Mouse (Mus musculus) common myeloid progenitor, adult 5-6 weeks (primary cell): ENCODE measurements around the gene Slc6a4. TPM values are rescaled to one million over a fixed set of nuclear protein-coding genes. Genes with fewer than 3 reads are reported as not detected.
A peak's percentile ranks its signal among the peaks of the same experiment; 100 is the strongest.
"Not testable (repeated sequence)": the region's sequence is repeated elsewhere in the genome, so short reads cannot be mapped to it uniquely, and the experiment has no call there.

Source experiments
- ATAC-seq: replicated peaks from 2 replicates; pipeline ENCODE4 v1.8.0; 2016; ENCODE audit warnings: low read depth, mild to moderate bottlenecking, moderate TSS enrichment, inconsistent platforms; ENCODE audit not compliant: poor library complexity, severe bottlenecking
- total RNA-seq: library from RNA; stranded (forward); fragments of 200-1000, 187-1606 nt; gene quantifications from 2 replicates; pipeline ENCODE4 v1.2.3, GENCODE M21; 2017

The Slc6a4 gene
- total RNA-seq, 1 experiment from 2014 or later = 0.23 TPM

GRCm38 (mm10) chr11:77010762-77011475 lies 12.5 kb downstream of the Slc6a4 start:
- ATAC-seq = no peak

- ATAC-seq = 0 out of 2 replicates have a peak, but pooled peaks have one; percentile 52
Observed at GRCm38 (mm10) chr11:77018046-77018445, 19.6 kb downstream of the Slc6a4 start.

GRCm38 (mm10) chr11:77019539-77019938 lies 21.1 kb downstream of the Slc6a4 start:
- ATAC-seq = no peak

GRCm38 (mm10) chr11:77021749-77022396 lies 23.5 kb downstream of the Slc6a4 start:
- ATAC-seq = no peak

GRCm38 (mm10) chr11:77026559-77026958 lies 28.2 kb downstream of the Slc6a4 start:
- ATAC-seq = 0 out of 2 replicates have a peak, but pooled peaks have one; percentile 45

GRCm38 (mm10) chr11:77028157-77028556 lies 29.8 kb downstream of the Slc6a4 start:
- ATAC-seq = no peak

GRCm38 (mm10) chr11:77031151-77031934 lies 32.9 kb downstream of the Slc6a4 start:
- peak; percentile 69 for ATAC-seq

DNA sequence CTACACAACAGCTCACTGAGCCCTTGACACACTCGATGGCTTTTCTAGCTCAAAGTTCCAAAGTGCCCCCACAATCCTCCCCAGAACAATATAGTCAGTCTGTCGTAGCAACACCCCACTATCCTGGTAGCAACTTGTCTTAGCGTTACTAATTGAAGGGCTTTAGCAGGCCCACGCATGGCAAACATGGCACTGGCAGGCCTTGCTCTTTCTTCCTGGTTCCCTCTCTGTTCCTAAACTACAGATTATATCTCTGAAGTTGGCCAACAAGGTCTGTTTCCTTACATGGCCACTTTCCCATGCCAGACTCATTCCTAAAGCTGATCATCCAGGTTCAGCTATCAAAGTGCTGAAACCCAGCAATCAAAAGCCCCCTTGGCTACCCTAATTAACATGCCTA lies 43.5 kb downstream of the Slc6a4 start:
- no peak for ATAC-seq

DNA sequence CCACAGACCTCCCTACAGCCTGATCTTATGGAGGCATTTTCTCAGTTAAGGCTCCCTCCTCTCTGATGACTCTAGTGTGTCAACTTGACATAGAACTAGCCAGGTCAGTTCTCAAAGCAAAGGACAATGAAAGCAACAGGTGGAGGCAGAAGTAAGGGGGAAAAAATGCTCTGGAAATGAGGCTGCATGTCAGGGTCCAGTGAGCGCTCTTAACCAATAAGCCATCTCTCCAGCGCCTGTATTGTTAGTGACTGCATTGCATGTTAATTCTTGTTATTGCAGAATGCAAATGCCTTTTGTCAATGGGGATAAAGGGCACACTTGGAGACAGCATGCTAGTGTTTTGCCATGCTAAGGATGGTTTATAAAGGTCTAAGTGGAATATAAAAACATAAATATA lies 44.4 kb downstream of the Slc6a4 start:
- no peak for ATAC-seq

DNA sequence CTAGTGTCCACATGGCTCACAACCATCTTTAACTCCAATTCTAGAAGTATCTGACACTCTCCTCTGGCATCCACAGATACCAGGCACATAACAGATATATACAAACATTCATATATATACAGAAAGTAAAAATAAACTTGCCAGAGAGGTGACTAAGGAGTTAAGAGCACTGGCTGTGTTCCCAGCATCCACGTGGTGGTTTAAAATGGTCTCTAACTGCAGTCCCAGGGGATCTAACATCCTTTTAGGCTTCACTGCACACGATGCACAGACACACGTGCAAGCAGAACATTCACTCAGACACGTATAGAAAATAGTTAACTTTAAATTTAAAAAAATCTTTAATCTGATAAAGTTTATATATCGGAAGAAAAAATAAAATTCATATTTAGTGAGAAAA lies 63.5 kb downstream of the Slc6a4 start:
- no peak for ATAC-seq

- ATAC-seq = no peak
Observed at GRCm38 (mm10) chr11:77063406-77063805, 65.0 kb downstream of the Slc6a4 start.

GRCm38 (mm10) chr11:77068825-77069224 lies 70.4 kb downstream of the Slc6a4 start:
- no peak for ATAC-seq

DNA sequence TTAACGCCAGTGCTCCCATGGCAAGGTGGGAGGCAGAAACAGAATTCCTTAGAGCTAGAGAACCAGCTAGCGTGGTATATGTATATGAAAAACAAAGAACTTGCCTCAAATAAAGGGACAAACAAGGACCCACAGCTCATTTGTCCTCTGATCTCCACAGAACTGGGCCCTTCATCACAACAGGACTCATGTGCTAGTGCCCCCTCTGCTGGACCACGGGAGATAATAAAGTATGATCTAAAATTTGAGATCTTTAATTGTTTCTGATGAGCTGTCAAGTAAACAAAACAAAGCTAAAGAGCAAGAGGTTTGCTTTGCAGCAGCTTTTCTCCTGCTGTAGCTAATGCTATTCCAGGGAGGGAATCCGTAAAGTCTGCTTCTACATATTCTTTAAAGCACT lies 72.3 kb downstream of the Slc6a4 start:
- peak; percentile 39; the same call in 1 of the 2 replicates for ATAC-seq

- ATAC-seq = not testable (repeated sequence)
Observed at GRCm38 (mm10) chr11:77077331-77077730, 78.9 kb downstream of the Slc6a4 start.

DNA sequence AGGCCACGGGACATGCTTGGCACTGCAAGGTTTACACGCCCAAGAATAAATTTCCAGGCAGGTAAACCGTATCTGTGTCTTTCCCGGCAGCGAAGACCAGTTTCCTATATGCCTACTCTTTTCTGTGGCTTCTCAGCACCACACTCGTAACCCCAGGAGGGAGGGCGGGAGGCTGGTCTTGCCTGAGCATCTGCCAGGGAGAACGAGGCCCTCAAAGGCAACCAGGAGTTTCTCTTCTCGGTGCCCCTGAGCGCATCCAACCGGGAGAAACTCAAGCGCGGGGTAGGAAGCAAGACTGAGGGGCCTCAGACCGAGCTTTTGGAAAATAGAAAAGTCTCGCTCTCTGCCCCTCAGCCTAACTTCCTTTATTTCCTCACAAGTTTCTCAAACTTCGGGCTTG lies 79.4 kb downstream of the Slc6a4 start:
- peak; percentile 7; the same call in 1 of the 2 replicates for ATAC-seq

- ATAC-seq = peak; percentile 100
Observed at GRCm38 (mm10) chr11:77078273-77079134, 80.1 kb downstream of the Slc6a4 start, which contains the start of gene Nsrp1. Nsrp1 (minus strand) TSS chr11:77078435.

GRCm38 (mm10) chr11:77079361-77079760 lies 81.0 kb downstream of the Slc6a4 start:
- no peak for ATAC-seq
